Mouse (Mus musculus) embryo, embryonic 11 days (tissue): ENCODE data around the gene Ankrd44.

Source experiments
- DNase-seq: peaks from one replicate; pipeline ENCODE4 v3.0.0-alpha.2; 2015

Ankrd44 gene

GRCm38 (mm10) chr1:54695396-54695795, 230.8 kb downstream of the Ankrd44 start:
- no peak for DNase-seq

GRCm38 (mm10) chr1:54691824-54692223, 234.4 kb downstream of the Ankrd44 start:
- DNase-seq: no peak

- DNase-seq: no peak
These were observed 235.8 kb downstream of the Ankrd44 start for GRCm38 (mm10) chr1:54690291-54690965.

GRCm38 (mm10) chr1:54688441-54688840, 237.7 kb downstream of the Ankrd44 start:
- DNase-seq: no peak

GRCm38 (mm10) chr1:54684316-54684715, 241.9 kb downstream of the Ankrd44 start:
- no peak for DNase-seq

GRCm38 (mm10) chr1:54679556-54679955, 246.6 kb downstream of the Ankrd44 start:
- DNase-seq: no peak

GRCm38 (mm10) chr1:54678037-54678436, 248.2 kb downstream of the Ankrd44 start:
- DNase-seq: no peak

- no peak for DNase-seq
These were observed 250.7 kb downstream of the Ankrd44 start for GRCm38 (mm10) chr1:54675478-54675877.

GRCm38 (mm10) chr1:54667991-54668390, 258.2 kb downstream of the Ankrd44 start:
- DNase-seq: no peak

GRCm38 (mm10) chr1:54665582-54666405, 260.4 kb downstream of the Ankrd44 start:
- DNase-seq: peak; percentile 79

- no peak for DNase-seq
These were observed 261.1 kb downstream of the Ankrd44 start for GRCm38 (mm10) chr1:54665095-54665494.

GRCm38 (mm10) chr1:54660674-54661073, 265.5 kb downstream of the Ankrd44 start:
- no peak for DNase-seq

- no peak for DNase-seq
These were observed 267.6 kb downstream of the Ankrd44 start for GRCm38 (mm10) chr1:54658558-54658957.

GRCm38 (mm10) chr1:54648237-54648636, 277.9 kb downstream of the Ankrd44 start:
- DNase-seq: no peak

- peak; percentile 4 for DNase-seq
These were observed 278.8 kb downstream of the Ankrd44 start for GRCm38 (mm10) chr1:54647335-54647745.

- DNase-seq: peak; percentile 20
These were observed 285.9 kb downstream of the Ankrd44 start for GRCm38 (mm10) chr1:54640184-54640795.

- peak; percentile 8 for DNase-seq
These were observed 286.6 kb downstream of the Ankrd44 start for GRCm38 (mm10) chr1:54639506-54640078.

- no peak for DNase-seq
These were observed 287.1 kb downstream of the Ankrd44 start for GRCm38 (mm10) chr1:54639076-54639475.

- DNase-seq: no peak
These were observed 288.8 kb downstream of the Ankrd44 start for GRCm38 (mm10) chr1:54637340-54637739.

GRCm38 (mm10) chr1:54629106-54629505, 297.1 kb downstream of the Ankrd44 start:
- no peak for DNase-seq

- DNase-seq: no peak
These were observed 311.2 kb downstream of the Ankrd44 start for GRCm38 (mm10) chr1:54614963-54615362.

- DNase-seq: no peak
These were observed 313.8 kb downstream of the Ankrd44 start for GRCm38 (mm10) chr1:54612344-54612743.

GRCm38 (mm10) chr1:54611891-54612290, 314.3 kb downstream of the Ankrd44 start:
- DNase-seq: peak; percentile 18
